Mouse (Mus musculus): ENCODE results near the gene Hoxb7.

DNA sequence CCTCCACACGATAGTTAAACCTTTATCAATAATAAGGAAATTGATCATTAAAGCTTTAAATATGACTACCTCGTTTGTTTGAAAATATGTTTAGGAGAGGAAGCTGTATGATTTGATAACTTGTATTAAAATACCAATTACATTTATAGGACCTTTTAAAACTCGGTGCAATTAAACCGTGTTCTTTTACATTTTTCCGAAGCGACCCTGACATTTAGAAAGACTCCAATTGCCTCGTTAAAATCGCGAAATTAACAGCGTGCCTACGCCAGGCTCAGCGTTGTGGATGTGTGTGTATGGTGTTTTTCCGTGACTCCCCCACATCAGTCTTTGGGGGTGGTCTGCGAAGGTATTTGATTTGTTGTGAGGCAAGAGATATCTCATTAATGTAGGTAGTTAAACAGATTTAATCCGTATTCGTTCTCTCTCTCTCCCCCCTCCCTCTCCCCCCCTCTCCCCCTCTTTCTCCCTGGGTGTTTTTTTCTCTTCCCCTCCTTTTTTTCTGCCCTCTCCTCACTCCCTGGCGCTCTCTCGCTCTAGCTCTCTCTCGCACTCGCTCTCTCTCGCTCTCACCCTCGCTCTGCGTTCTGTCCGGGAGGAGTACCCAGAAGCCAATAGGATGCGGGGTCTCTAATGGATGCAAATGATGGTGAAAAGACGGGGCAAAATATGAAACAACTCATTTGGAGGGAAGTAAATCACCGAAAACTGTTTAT is 4.4 kb upstream of the Hoxb7 start, which contains the start of gene Hoxb8:
- TF ChIP-seq EP300 (IDR thresholded peaks at IDR 0.05; ENCODE audit: low read depth), result no peak
- TF ChIP-seq CTCF (IDR thresholded peaks at IDR 0.05; ENCODE audit: low read depth), result no peak

Measured in liver, embryonic 14.5 days (tissue).